Mouse (Mus musculus) liver, embryonic 14.5 days (tissue): ENCODE measurements around the gene Zfp622. TPM values are rescaled to one million over a fixed set of nuclear protein-coding genes. Genes with fewer than 3 reads are reported as not detected.
"Not testable (repeated sequence)": the region's sequence is repeated elsewhere in the genome, so short reads cannot be mapped to it uniquely, and the experiment has no call there.

Source experiments
- ATAC-seq: fragments of 200-750 bp; cut with Nextera tagmentation; 2 replicates; pipeline ENCODE4 v1.8.0; 2017; ENCODE audit warnings: moderate number of reproducible peaks, mild to moderate bottlenecking, moderate library complexity; ENCODE audit not compliant: insufficient read depth
- DNase-seq, 3 experiments: peaks; one replicate each; pipeline ENCODE4 v3.0.0-alpha.2; 2012 to 2013; ENCODE audit warnings: low read depth in 3 of 3, low spot score in 3 of 3
- H3K27ac ChIP-seq: fragments of 300-500 bp; sonication (generic); 2 replicates; pipeline ENCODE4 v1.5.1; 2014; ENCODE audit warnings: moderate library complexity, mild to moderate bottlenecking, control low read depth, inconsistent platforms
- H3K27me3 ChIP-seq: fragments of 300-500 bp; sonication (generic); 2 replicates; pipeline ENCODE4 v1.6.1; 2014; ENCODE audit warnings: mild to moderate bottlenecking, low read length, moderate library complexity; ENCODE audit not compliant: control insufficient read depth, insufficient read depth
- H3K36me3 ChIP-seq: fragments of 300-500 bp; sonication (generic); replicated peaks from 2 replicates; pipeline ENCODE4 v1.6.1; 2014; ENCODE audit warnings: low read depth; ENCODE audit not compliant: control insufficient read depth, insufficient read depth
- H3K4me1 ChIP-seq, 2 experiments: fragments of 200-500 bp in 1 of 2; fragments of 300-500 bp in 1 of 2; sonication (generic) in 1 of 2; replicated peaks; 2 replicates each; pipeline ENCODE4 v1.6.1; 2012 to 2014; ENCODE audit warnings: antibody characterized with exemption in 1 of 2, inconsistent platforms in 1 of 2, low read length in 1 of 2; ENCODE audit not compliant: control insufficient read depth in 2 of 2, insufficient read depth in 2 of 2
- H3K4me2 ChIP-seq: fragments of 300-500 bp; sonication (generic); 2 replicates; pipeline ENCODE4 v1.6.1; 2014; ENCODE audit warnings: low read depth, mild to moderate bottlenecking, control low read depth, moderate library complexity
- H3K4me3 ChIP-seq, 2 experiments: fragments of 200-500 bp in 1 of 2; fragments of 300-500 bp in 1 of 2; sonication (generic) in 1 of 2; 2 replicates each; pipeline ENCODE4 v1.5.1; 2012 to 2014; ENCODE audit warnings: low read depth in 2 of 2, low read length in 2 of 2, mild to moderate bottlenecking in 2 of 2, control low read depth in 1 of 2, inconsistent platforms in 1 of 2, moderate library complexity in 1 of 2; ENCODE audit not compliant: insufficient read depth in 1 of 2
- H3K9ac ChIP-seq: fragments of 300-500 bp; sonication (generic); replicated peaks from 2 replicates; pipeline ENCODE4 v1.6.1; 2014; ENCODE audit warnings: mild to moderate bottlenecking, control low read depth, moderate library complexity
- H3K9me3 ChIP-seq: fragments of 300-500 bp; sonication (generic); 2 replicates; pipeline ENCODE4 v1.6.1; 2016; ENCODE audit warnings: low read length, mixed read lengths; ENCODE audit not compliant: control insufficient read depth
- CTCF ChIP-seq: IDR thresholded peaks from 2 replicates; pipeline ENCODE4 v1.5.1; 2016; ENCODE audit warnings: antibody characterized with exemption, low read depth, control low read depth
- EP300 ChIP-seq: IDR thresholded peaks from 2 replicates; pipeline ENCODE4 v1.6.1; 2016; ENCODE audit warnings: antibody characterized with exemption, low read depth
- WGBS: fragments of 180-500 bp; shearing (Covaris S2); extraction: QIAGEN DNeasy Blood & Tissue Kit; methylation state at CpG from one replicate; pipeline ENCODE4 v1.1.7; 2014; ENCODE audit not compliant: insufficient replicate concordance; 5-methylcytosine and 5-hydroxymethylcytosine counted together
- polyA plus RNA-seq, 2 experiments: library from polyadenylated mRNA; depleted of rRNA in 1 of 2; stranded (reverse) in 1 of 2; unstranded in 1 of 2; fragments of >200 nt; fragmentation: Nextera tagmentation in 1 of 2; extraction: Ambion mirVana in 1 of 2; gene quantifications; 2 replicates each; pipeline versions ENCODE4 v1.2.1 to v1.2.3; 2012 to 2014

The Zfp622 gene
- polyA plus RNA-seq, 2 experiments: 9.0 to 9.5 TPM

GRCm38 (mm10) chr15:25984734-25985492 lies 747 bp downstream of the Zfp622 start:
- peaks cover 7 to 11% of the 10 kb centered on the region in 2 experiments; a peak in 3 of 4 replicates for H3K4me1 ChIP-seq
- no peak for TF ChIP-seq EP300
- TF ChIP-seq CTCF: no peak
- H3K4me2 ChIP-seq: peak overlapping the region; percentile 93
- WGBS: under 1% methylated on average over 71 of the region's 71 CpGs
- H3K36me3 ChIP-seq: peaks cover 25% of the 10 kb centered on the region
- ATAC-seq: peak; percentile 4
- H3K9me3 ChIP-seq: no peaks in the 10 kb centered on the region
- H3K9ac ChIP-seq: peak overlapping the region; percentile 87
- peak overlapping the region; percentile 77 for H3K27ac ChIP-seq
- H3K4me3 ChIP-seq: peak overlapping the region; percentile 66 to 72
- DNase-seq: peak in 1 of 3 experiments; percentile 11
- H3K27me3 ChIP-seq: no peaks in the 10 kb centered on the region

DNA sequence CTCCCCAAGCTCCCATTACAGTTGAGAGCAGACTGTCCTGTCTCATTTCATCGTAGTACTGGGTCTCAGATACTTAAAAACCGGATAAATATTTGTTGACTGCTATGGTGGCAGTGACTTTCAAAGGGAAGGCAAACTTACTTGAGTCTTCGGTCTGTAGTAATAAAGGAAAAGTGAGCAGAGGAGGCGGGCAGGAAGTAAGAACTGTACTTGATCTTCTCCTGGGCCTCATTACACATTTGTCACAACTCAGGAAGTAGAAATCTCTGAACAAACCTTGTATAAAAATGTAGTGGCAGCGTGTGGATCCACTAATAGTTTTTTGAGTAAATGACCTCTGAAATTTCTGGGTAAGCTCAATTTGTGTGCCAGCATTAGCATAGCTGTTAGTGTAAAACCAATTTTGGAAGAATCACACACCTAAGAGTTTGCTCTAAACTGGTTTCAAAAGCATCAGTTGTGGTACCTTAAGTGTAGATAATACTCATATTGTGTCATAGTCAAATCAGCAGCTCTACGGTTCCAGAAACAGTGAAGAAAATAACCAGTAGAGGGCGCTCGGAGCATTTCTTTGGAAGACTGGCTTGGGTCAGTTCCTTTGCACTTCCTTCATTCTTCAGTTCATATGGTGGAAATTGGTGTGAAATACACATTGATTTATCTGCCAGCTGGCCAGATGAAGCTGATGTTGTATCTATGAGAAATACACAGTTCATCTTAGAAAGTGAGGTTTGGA lies 9.0 kb downstream of the Zfp622 start:
- Histone ChIP-seq H3K4me2 (no peak overlapping the region), H3K36me3 (peaks cover 51% of the 10 kb centered on the region), H3K4me1 (no peaks in the 10 kb centered on the region), H3K27me3 (no peaks in the 10 kb centered on the region), H3K9me3 (no peaks in the 10 kb centered on the region), H3K4me3 (no peak overlapping the region), H3K27ac (no peak overlapping the region), H3K9ac (no peak overlapping the region)
- TF ChIP-seq CTCF (peak; percentile 58), EP300 (no peak)
- DNase-seq (peak; percentile 39 to 52 (median 42)), ATAC-seq (no peak)
- WGBS: 52% methylated on average over 8 of the region's 8 CpGs

DNA sequence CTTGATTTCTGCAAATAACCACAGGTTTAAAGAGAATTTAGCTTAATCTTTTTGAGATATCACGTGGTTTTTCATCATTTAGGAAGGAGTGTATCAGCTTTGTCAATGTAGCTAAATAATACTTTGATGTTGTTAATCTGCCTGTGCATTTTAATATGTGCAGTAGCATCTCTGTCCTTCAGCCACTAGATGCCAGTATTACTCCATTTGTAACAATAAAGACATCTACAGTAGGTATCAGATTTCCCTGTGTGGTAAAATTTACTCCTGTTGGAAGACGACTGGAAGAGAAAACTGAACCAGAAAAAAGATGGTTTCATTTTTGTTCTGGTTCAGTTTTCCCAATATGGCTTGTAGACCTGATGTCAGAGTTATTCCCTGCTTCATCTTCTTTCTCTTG lies 11.4 kb downstream of the Zfp622 start:
- Histone ChIP-seq H3K9me3 (no peaks in the 10 kb centered on the region), H3K4me3 (no peak overlapping the region), H3K9ac (no peak overlapping the region), H3K4me2 (no peak overlapping the region), H3K4me1 (no peaks in the 10 kb centered on the region), H3K36me3 (peaks cover 36% of the 10 kb centered on the region), H3K27ac (no peak overlapping the region), H3K27me3 (no peaks in the 10 kb centered on the region)
- WGBS: 48% methylated on average over 2 of the region's 2 CpGs
- ATAC-seq: no peak
- TF ChIP-seq CTCF (peak; percentile 26; the same call in 1 of the 2 replicates), EP300 (no peak)
- no peak for DNase-seq

- 60% methylated on average over 5 of the region's 5 CpGs for WGBS
- H3K4me3 ChIP-seq, H3K27ac ChIP-seq, H3K4me2 ChIP-seq, H3K9me3 ChIP-seq, ATAC-seq, H3K27me3 ChIP-seq, DNase-seq, H3K4me1 ChIP-seq, H3K9ac ChIP-seq: not testable (repeated sequence)
- peaks cover 22% of the 10 kb centered on the region for H3K36me3 ChIP-seq
These were observed 15.4 kb downstream of the Zfp622 start for GRCm38 (mm10) chr15:25999545-25999944.

GRCm38 (mm10) chr15:26008621-26009020 lies 24.5 kb downstream of the Zfp622 start:
- DNase-seq (no peak), ATAC-seq (no peak)
- TF ChIP-seq EP300 (no peak), CTCF (no peak)
- Histone ChIP-seq H3K27ac (no peak overlapping the region), H3K4me1 (no peaks in the 10 kb centered on the region), H3K4me2 (no peak overlapping the region), H3K36me3 (no peaks in the 10 kb centered on the region), H3K4me3 (no peak overlapping the region), H3K27me3 (no peaks in the 10 kb centered on the region), H3K9me3 (no peaks in the 10 kb centered on the region), H3K9ac (no peak overlapping the region)
- WGBS: 64% methylated on average over 3 of the region's 3 CpGs
